Mouse (Mus musculus) ES-Bruce4 (cell line): Measurements from ENCODE around the gene Frmd5. TPM values are rescaled to one million over a fixed set of nuclear protein-coding genes. Genes with fewer than 3 reads are reported as not detected.

Experiments
- H3K27ac ChIP-seq: 2 replicates; pipeline ENCODE4 v1.5.1; 2012; ENCODE audit warnings: low read length, inconsistent platforms; ENCODE audit not compliant: insufficient read depth
- H3K27me3 ChIP-seq: 2 replicates; pipeline ENCODE4 v1.6.1; 2012; ENCODE audit warnings: mild to moderate bottlenecking, low read length, inconsistent platforms; ENCODE audit not compliant: control insufficient read depth, poor library complexity, insufficient read depth, severe bottlenecking
- H3K36me3 ChIP-seq: 2 replicates; pipeline ENCODE4 v1.6.1; 2012; ENCODE audit warnings: inconsistent platforms, mild to moderate bottlenecking, low read length, moderate library complexity; ENCODE audit not compliant: control insufficient read depth, poor library complexity, insufficient read depth, severe bottlenecking
- H3K4me1 ChIP-seq: one replicate; pipeline ENCODE4 v1.8.1; 2011; ENCODE audit warnings: low read length; ENCODE audit not compliant: control insufficient read depth, insufficient read depth
- H3K4me3 ChIP-seq: 2 replicates; pipeline ENCODE4 v1.5.1; 2011; ENCODE audit warnings: low read depth, mild to moderate bottlenecking, low read length
- H3K9ac ChIP-seq: 2 replicates; pipeline ENCODE4 v1.6.1; 2012; ENCODE audit warnings: low read depth, mild to moderate bottlenecking, inconsistent platforms; ENCODE audit not compliant: poor library complexity, severe bottlenecking
- H3K9me3 ChIP-seq: replicated peaks from 2 replicates; pipeline ENCODE4 v1.6.1; 2012; ENCODE audit warnings: mild to moderate bottlenecking, low read length, inconsistent platforms; ENCODE audit not compliant: control insufficient read depth, poor library complexity, insufficient read depth, severe bottlenecking
- CTCF ChIP-seq: IDR thresholded peaks from one replicate; pipeline ENCODE4 v1.8.1; 2011; ENCODE audit warnings: low read depth, low read length
- EP300 ChIP-seq: IDR thresholded peaks from 2 replicates; pipeline ENCODE4 v1.6.1; 2011; ENCODE audit warnings: low read depth, low read length; ENCODE audit not compliant: insufficient read depth
- POLR2A ChIP-seq: IDR thresholded peaks from one replicate; pipeline ENCODE4 v1.8.1; 2011; ENCODE audit warnings: low read length; ENCODE audit not compliant: insufficient read depth
- polyA plus RNA-seq: library from polyadenylated mRNA; stranded (reverse); fragments of >200 nt; gene quantifications from 2 replicates; pipeline ENCODE4 v1.2.4, GENCODE M21; 2011; ENCODE audit warnings: low read depth; ENCODE audit not compliant: missing spikeins, insufficient read depth, insufficient read length

The Frmd5 gene
- polyA plus RNA-seq, 1 experiment, result 10.5 TPM

DNA sequence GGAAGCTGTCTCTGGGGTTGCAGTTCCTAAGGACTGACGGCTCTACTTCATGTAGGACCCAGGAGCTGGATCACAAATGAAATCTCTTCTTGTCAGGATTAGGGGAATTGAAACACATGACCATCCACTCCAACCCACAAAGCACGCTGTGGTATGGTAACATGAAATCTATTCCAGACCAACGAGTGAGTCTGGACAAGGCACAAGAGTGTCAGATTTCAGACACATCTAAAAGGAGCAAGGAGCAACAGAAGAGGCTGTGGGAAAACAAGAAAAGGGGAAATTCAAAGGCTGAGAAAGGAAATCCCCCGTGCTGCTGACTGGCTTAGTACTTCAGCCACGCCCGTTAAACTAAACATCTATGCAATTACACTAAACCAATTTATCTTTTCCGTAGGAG lies 19.6 kb downstream of the Frmd5 start:
- no peaks in the 10 kb centered on the region for H3K27me3 ChIP-seq
- H3K27ac ChIP-seq, result no peak overlapping the region

DNA sequence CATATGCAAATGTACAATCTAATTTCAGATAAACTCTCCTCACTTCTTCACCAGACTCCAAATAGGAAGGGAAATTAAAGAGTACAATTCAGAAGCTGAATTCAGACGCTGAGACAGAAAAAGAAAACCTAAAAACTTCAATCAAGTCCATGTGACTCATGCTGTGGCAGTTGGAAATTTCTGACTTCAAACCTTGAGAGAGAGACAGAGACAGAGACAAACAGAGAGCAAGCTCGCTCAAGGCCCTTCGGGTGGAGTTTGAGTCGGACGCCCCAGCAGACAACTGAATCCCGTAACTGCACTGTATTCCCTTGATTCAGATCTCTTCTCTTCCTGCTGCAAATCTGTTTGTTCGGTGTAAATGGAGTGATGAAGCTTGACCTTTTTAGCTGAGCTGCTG lies 30.7 kb downstream of the Frmd5 start:
- Histone ChIP-seq H3K9ac (no peak overlapping the region), H3K9me3 (no peaks in the 10 kb centered on the region), H3K4me3 (no peak overlapping the region), H3K4me1 (no peaks in the 10 kb centered on the region), H3K36me3 (no peaks in the 10 kb centered on the region), H3K27ac (no peak overlapping the region), H3K27me3 (no peaks in the 10 kb centered on the region)
- TF ChIP-seq EP300, result no peak
- no peak for TF ChIP-seq POLR2A
- no peak for TF ChIP-seq CTCF

More for the DNA sequence above, 19.6 kb downstream of the Frmd5 start:
- Histone ChIP-seq H3K4me3 (no peak overlapping the region), H3K9me3 (no peaks in the 10 kb centered on the region), H3K4me1 (no peaks in the 10 kb centered on the region), H3K36me3 (no peaks in the 10 kb centered on the region), H3K9ac (no peak overlapping the region)
- no peak for TF ChIP-seq CTCF
- no peak for TF ChIP-seq EP300
- TF ChIP-seq POLR2A, result no peak

DNA sequence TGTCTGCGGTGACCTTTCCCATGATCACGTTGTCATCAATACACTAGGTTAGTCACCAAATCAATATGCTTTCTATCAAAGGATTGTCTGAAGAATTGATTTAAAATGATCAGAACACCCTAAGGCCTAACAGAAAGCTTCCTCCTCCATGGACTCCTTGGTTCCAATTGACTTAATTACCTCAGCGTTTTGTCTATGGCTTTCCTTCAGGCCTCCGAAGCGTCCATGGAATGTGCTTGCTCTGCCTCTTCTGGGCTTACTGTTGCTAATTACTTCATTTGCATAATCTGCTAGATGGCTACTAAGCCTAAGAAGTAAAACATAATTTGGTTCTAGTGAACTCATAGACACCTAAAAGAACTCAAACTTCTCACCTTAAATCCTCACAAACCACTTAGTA lies 42.0 kb downstream of the Frmd5 start:
- Histone ChIP-seq H3K9me3 (no peaks in the 10 kb centered on the region), H3K27ac (no peak overlapping the region), H3K4me3 (no peak overlapping the region), H3K9ac (no peak overlapping the region), H3K36me3 (no peaks in the 10 kb centered on the region), H3K27me3 (no peaks in the 10 kb centered on the region), H3K4me1 (peaks cover 2% of the 10 kb centered on the region)
- TF ChIP-seq POLR2A (no peak), EP300 (no peak), CTCF (no peak)

DNA sequence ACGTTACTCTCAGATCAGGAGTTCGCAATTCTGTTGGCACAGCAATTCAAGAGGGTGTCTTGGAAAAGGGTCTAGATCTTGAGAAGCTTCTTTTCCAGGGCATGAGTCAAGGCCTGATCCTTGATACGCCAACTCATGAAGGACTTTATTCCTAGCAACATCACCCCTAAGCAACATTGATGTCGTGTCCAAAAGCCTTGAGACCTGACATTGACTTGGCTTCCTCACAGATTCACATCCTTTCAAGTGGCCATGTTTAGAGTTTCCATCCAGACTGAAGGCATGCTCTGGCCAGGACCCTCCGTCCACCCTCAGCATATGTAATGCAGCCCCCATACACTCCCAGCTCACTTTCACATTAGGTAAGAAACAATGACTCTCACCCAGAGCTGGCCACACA lies 45.0 kb downstream of the Frmd5 start:
- H3K27ac ChIP-seq, result no peak overlapping the region
- H3K9me3 ChIP-seq, result no peaks in the 10 kb centered on the region
- TF ChIP-seq POLR2A (no peak), EP300 (no peak), CTCF (no peak)
- H3K9ac ChIP-seq, result no peak overlapping the region
- no peaks in the 10 kb centered on the region for H3K36me3 ChIP-seq
- no peak overlapping the region for H3K4me3 ChIP-seq
- no peaks in the 10 kb centered on the region for H3K27me3 ChIP-seq
- peaks cover 2% of the 10 kb centered on the region for H3K4me1 ChIP-seq

DNA sequence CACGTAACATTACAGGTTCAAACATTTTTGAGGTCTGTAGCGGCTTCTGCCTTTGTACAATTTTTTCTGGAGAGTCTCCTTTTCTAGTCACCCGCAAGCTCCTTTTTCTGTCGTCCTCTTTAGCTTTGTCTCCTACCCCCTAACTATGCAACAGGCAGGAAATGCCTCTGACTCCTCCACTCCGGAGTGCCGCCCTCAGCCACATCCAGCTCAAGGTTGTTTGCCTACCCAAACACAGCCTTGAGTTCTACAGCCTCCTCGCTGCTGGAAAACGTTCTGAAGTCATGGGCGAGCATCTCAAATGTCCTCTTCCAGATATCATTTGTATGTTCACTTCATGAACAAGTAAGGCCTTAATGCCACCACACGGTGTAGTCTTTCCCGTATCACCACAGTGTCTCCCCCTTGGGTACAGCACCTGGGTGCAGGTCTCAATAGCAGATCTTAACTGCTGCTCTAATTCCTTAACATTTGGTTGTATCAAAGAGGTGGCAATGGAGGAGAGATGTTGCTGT lies 45.5 kb downstream of the Frmd5 start:
- TF ChIP-seq EP300 (no peak), POLR2A (no peak), CTCF (no peak)
- H3K36me3 ChIP-seq, result no peaks in the 10 kb centered on the region
- H3K27me3 ChIP-seq, result no peaks in the 10 kb centered on the region
- no peak overlapping the region for H3K9ac ChIP-seq
- H3K4me3 ChIP-seq, result no peak overlapping the region
- H3K4me1 ChIP-seq, result peaks cover 2% of the 10 kb centered on the region
- no peak overlapping the region for H3K27ac ChIP-seq
- H3K9me3 ChIP-seq, result no peaks in the 10 kb centered on the region

DNA sequence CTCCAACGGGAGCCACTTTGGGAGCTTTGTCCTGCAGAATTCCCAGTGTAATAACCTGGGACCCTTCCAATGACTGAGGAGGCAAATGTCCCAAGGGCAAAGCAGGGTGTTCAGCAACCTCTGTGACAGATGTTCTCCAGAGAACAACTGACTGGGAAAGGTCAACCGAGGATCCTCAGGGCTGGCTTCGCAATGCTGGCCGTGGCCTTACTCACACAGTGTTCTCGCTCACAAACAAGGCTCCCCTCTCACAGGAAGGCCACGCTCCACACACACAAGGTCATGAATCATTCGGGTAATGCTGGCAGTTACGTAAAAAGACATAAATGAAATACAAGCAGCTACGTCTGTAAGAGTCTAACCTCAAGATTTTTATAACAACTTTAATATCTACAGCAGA lies 46.2 kb downstream of the Frmd5 start:
- TF ChIP-seq EP300 (no peak), CTCF (no peak), POLR2A (no peak)
- H3K9me3 ChIP-seq, result no peaks in the 10 kb centered on the region

More for the DNA sequence above, 46.2 kb downstream of the Frmd5 start:
- Histone ChIP-seq H3K27ac (no peak overlapping the region), H3K9ac (no peak overlapping the region), H3K27me3 (no peaks in the 10 kb centered on the region), H3K4me1 (peaks cover 2% of the 10 kb centered on the region), H3K4me3 (no peak overlapping the region), H3K36me3 (no peaks in the 10 kb centered on the region)
